Mouse (Mus musculus): ENCODE data around the gene Meis3. TPM values are rescaled to one million over a fixed set of nuclear protein-coding genes. Genes with fewer than 3 reads are reported as not detected.

The Meis3 gene
- polyA plus RNA-seq, 1 experiment from 2014 or later = 88.8 TPM

- no peaks in the 10 kb centered on the region for H3K9me3 ChIP-seq (replicated peaks; ENCODE audit: control insufficient read depth, low read length)
- H3K36me3 ChIP-seq (ENCODE audit: control insufficient read depth, insufficient read depth, low read length) = peaks cover 91% of the 10 kb centered on the region
- no peaks in the 10 kb centered on the region for H3K27me3 ChIP-seq (replicated peaks; ENCODE audit: control insufficient read depth, insufficient read depth, low read length)
- DNase-seq (ENCODE audit: low spot score) (no peak), ATAC-seq (no peak)
- no peak overlapping the region for H3K27ac ChIP-seq (ENCODE audit: low read depth, low read length)
- WGBS = 90% methylated on average over 6 of the region's 6 CpGs
- H3K4me3 ChIP-seq (ENCODE audit: low read depth, low read length) = no peak overlapping the region
- no peak overlapping the region for H3K4me2 ChIP-seq (ENCODE audit: low read length)
- no peak overlapping the region for H3K9ac ChIP-seq (ENCODE audit: low read length)
- no peaks in the 10 kb centered on the region for H3K4me1 ChIP-seq (ENCODE audit: control insufficient read depth, insufficient read depth, low read length)
These were observed 38.3 kb downstream of the Meis3 start for GRCm38 (mm10) chr7:16213196-16213595.

GRCm38 (mm10) chr7:16213986-16214385 lies 39.1 kb downstream of the Meis3 start:
- no peaks in the 10 kb centered on the region for H3K27me3 ChIP-seq (replicated peaks; ENCODE audit: control insufficient read depth, insufficient read depth, low read length)
- H3K9me3 ChIP-seq (replicated peaks; ENCODE audit: control insufficient read depth, low read length) = no peaks in the 10 kb centered on the region
- DNase-seq (ENCODE audit: low spot score) (no peak), ATAC-seq (no peak)
- no peak overlapping the region for H3K9ac ChIP-seq (ENCODE audit: low read length)
- peaks cover 89% of the 10 kb centered on the region for H3K36me3 ChIP-seq (ENCODE audit: control insufficient read depth, insufficient read depth, low read length)
- no peak overlapping the region for H3K27ac ChIP-seq (ENCODE audit: low read depth, low read length)
- H3K4me2 ChIP-seq (ENCODE audit: low read length) = no peak overlapping the region
- WGBS = 93% methylated on average over 9 of the region's 9 CpGs
- no peaks in the 10 kb centered on the region for H3K4me1 ChIP-seq (ENCODE audit: control insufficient read depth, insufficient read depth, low read length)
- no peak overlapping the region for H3K4me3 ChIP-seq (ENCODE audit: low read depth, low read length)

GRCm38 (mm10) chr7:16221582-16222272 lies 46.8 kb downstream of the Meis3 start, which contains the start of gene Dhx34:
Dhx34 (minus strand) TSS chr7:16222037.
- Histone ChIP-seq H3K9ac (ENCODE audit: low read length) (peak within 1 kb of the TSS; percentile 86), H3K4me2 (ENCODE audit: low read length) (peak within 1 kb of the TSS; percentile 75), H3K4me3 (ENCODE audit: low read depth, low read length) (peak within 1 kb of the TSS; percentile 66), H3K27ac (ENCODE audit: low read depth, low read length) (peak within 1 kb of the TSS; percentile 75), H3K4me1 (ENCODE audit: control insufficient read depth, insufficient read depth, low read length) (peaks cover 9% of the 10 kb centered on the region; the same call in 1 of the 2 replicates), H3K9me3 (replicated peaks; ENCODE audit: control insufficient read depth, low read length) (no peaks in the 10 kb centered on the region), H3K36me3 (ENCODE audit: control insufficient read depth, insufficient read depth, low read length) (peaks cover 20% of the 10 kb centered on the region; the same call in 1 of the 2 replicates), H3K27me3 (replicated peaks; ENCODE audit: control insufficient read depth, insufficient read depth, low read length) (no peaks in the 10 kb centered on the region)
- WGBS = 2% methylated on average over 34 of the region's 34 CpGs
- ATAC-seq (peak; percentile 98), DNase-seq (ENCODE audit: low spot score) (peak; percentile 97)

GRCm38 (mm10) chr7:16229869-16230268 lies 55.0 kb downstream of the Meis3 start:
- H3K9ac ChIP-seq (ENCODE audit: low read length) = no peak overlapping the region
- no peak for DNase-seq (ENCODE audit: low spot score)
- 62% methylated on average over 5 of the region's 5 CpGs for WGBS
- H3K4me1 ChIP-seq (ENCODE audit: control insufficient read depth, insufficient read depth, low read length) = no peaks in the 10 kb centered on the region
- no peak overlapping the region for H3K27ac ChIP-seq (ENCODE audit: low read depth, low read length)
- no peaks in the 10 kb centered on the region for H3K9me3 ChIP-seq (replicated peaks; ENCODE audit: control insufficient read depth, low read length)
- H3K4me2 ChIP-seq (ENCODE audit: low read length) = no peak overlapping the region
- ATAC-seq = no peak
- no peak overlapping the region for H3K4me3 ChIP-seq (ENCODE audit: low read depth, low read length)
- H3K27me3 ChIP-seq (replicated peaks; ENCODE audit: control insufficient read depth, insufficient read depth, low read length) = no peaks in the 10 kb centered on the region
- H3K36me3 ChIP-seq (ENCODE audit: control insufficient read depth, insufficient read depth, low read length) = no peaks in the 10 kb centered on the region

Other genes starting within 250 kb of the Meis3 start
- 142 and 147 TPM in 2 replicates for gene Nop53, start 229.0 kb upstream of the Meis3 start, polyA plus RNA-seq (2014; fragmentation: Nextera tagmentation; extraction: Ambion mirVana)
- gene Ehd2, start 207.5 kb upstream of the Meis3 start, polyA plus RNA-seq (2014; fragmentation: Nextera tagmentation; extraction: Ambion mirVana) = 4.5 and 6.2 TPM in 2 replicates
- gene Bicra, start 127.2 kb upstream of the Meis3 start, polyA plus RNA-seq (2014; fragmentation: Nextera tagmentation; extraction: Ambion mirVana) = 4.3 and 6.0 TPM in 2 replicates
- gene Zfp541, start 113.3 kb upstream of the Meis3 start, polyA plus RNA-seq (2014; fragmentation: Nextera tagmentation; extraction: Ambion mirVana) = 0.16 TPM in 1 of 2 replicates, not detected in the other
- 156 and 164 TPM in 2 replicates for gene Napa, start 76.6 kb upstream of the Meis3 start, polyA plus RNA-seq (2014; fragmentation: Nextera tagmentation; extraction: Ambion mirVana)
- gene Kptn, start 55.2 kb upstream of the Meis3 start, polyA plus RNA-seq (2014; fragmentation: Nextera tagmentation; extraction: Ambion mirVana) = 34.5 and 37.0 TPM in 2 replicates
- 0.85 and 0.94 TPM in 2 replicates for gene Slc8a2, start 45.3 kb upstream of the Meis3 start, polyA plus RNA-seq (2014; fragmentation: Nextera tagmentation; extraction: Ambion mirVana)
- 9.4 and 10.8 TPM in 2 replicates for gene Dhx34, start 46.9 kb downstream of the Meis3 start, polyA plus RNA-seq (2014; fragmentation: Nextera tagmentation; extraction: Ambion mirVana)
- not detected in 2 replicates for gene C5ar2, start 69.1 kb downstream of the Meis3 start, polyA plus RNA-seq (2014; fragmentation: Nextera tagmentation; extraction: Ambion mirVana)
- 0.89 and 1.3 TPM in 2 replicates for gene C5ar1, start 84.5 kb downstream of the Meis3 start, polyA plus RNA-seq (2014; fragmentation: Nextera tagmentation; extraction: Ambion mirVana)
- 20.4 and 21.0 TPM in 2 replicates for gene Inafm1, start 98.5 kb downstream of the Meis3 start, polyA plus RNA-seq (2014; fragmentation: Nextera tagmentation; extraction: Ambion mirVana)
- 12.6 and 15.2 TPM in 2 replicates for gene Ccdc9, start 111.7 kb downstream of the Meis3 start, polyA plus RNA-seq (2014; fragmentation: Nextera tagmentation; extraction: Ambion mirVana)
- 10.6 and 11.0 TPM in 2 replicates for gene Bbc3, start 133.3 kb downstream of the Meis3 start, polyA plus RNA-seq (2014; fragmentation: Nextera tagmentation; extraction: Ambion mirVana)
- gene Sae1, start 212.7 kb downstream of the Meis3 start, polyA plus RNA-seq (2014; fragmentation: Nextera tagmentation; extraction: Ambion mirVana) = 253 and 259 TPM in 2 replicates
- gene Zc3h4, start 225.8 kb downstream of the Meis3 start, polyA plus RNA-seq (2014; fragmentation: Nextera tagmentation; extraction: Ambion mirVana) = 14.3 and 15.5 TPM in 2 replicates